Mouse (Mus musculus) kidney, embryonic 16.5 days (tissue): ENCODE results near the gene Pou6f1. TPM values are rescaled to one million over a fixed set of nuclear protein-coding genes. Genes with fewer than 3 reads are reported as not detected.

Experiments
- ATAC-seq: fragments of 200-750 bp; cut with Nextera tagmentation; 2 replicates; pipeline ENCODE4 v1.8.0; 2017; ENCODE audit warnings: moderate TSS enrichment; ENCODE audit not compliant: low FRiP score, low TSS enrichment
- H3K27ac ChIP-seq: fragments of 300-500 bp; sonication (generic); 2 replicates; pipeline ENCODE4 v1.5.1; 2014; ENCODE audit warnings: low read length
- H3K27me3 ChIP-seq: fragments of 300-500 bp; sonication (generic); 2 replicates; pipeline ENCODE4 v1.6.1; 2014; ENCODE audit warnings: low read length, control low read depth, mixed read lengths; ENCODE audit not compliant: insufficient read depth
- H3K36me3 ChIP-seq: fragments of 300-500 bp; sonication (generic); 2 replicates; pipeline ENCODE4 v1.6.1; 2014; ENCODE audit warnings: low read length, control low read depth, mixed read lengths; ENCODE audit not compliant: insufficient read depth
- H3K4me1 ChIP-seq: fragments of 300-500 bp; sonication (generic); 2 replicates; pipeline ENCODE4 v1.6.1; 2014; ENCODE audit warnings: low read length, control low read depth, mixed read lengths; ENCODE audit not compliant: insufficient read depth
- H3K4me2 ChIP-seq: fragments of 300-500 bp; sonication (generic); replicated peaks from 2 replicates; pipeline ENCODE4 v1.6.1; 2014; ENCODE audit warnings: low read depth, low read length
- H3K4me3 ChIP-seq: fragments of 300-500 bp; sonication (generic); 2 replicates; pipeline ENCODE4 v1.5.1; 2014; ENCODE audit warnings: mild to moderate bottlenecking, low read length
- H3K9ac ChIP-seq: fragments of 300-500 bp; sonication (generic); replicated peaks from 2 replicates; pipeline ENCODE4 v1.6.1; 2014; ENCODE audit warnings: low read length
- H3K9me3 ChIP-seq: fragments of 300-500 bp; sonication (generic); 2 replicates; pipeline ENCODE4 v1.6.1; 2016; ENCODE audit warnings: low read length, control low read depth
- WGBS: fragments of 180-500 bp; shearing (Covaris S2); extraction: QIAGEN DNeasy Blood & Tissue Kit; methylation state at CpG from one replicate; pipeline ENCODE4 v1.1.7; 2014; 5-methylcytosine and 5-hydroxymethylcytosine counted together
- polyA plus RNA-seq: library from polyadenylated mRNA; unstranded; fragments of >200 nt; fragmentation: Nextera tagmentation; extraction: Ambion mirVana; gene quantifications from 2 replicates; pipeline ENCODE4 v1.2.1, GENCODE M21; 2015

Gene Pou6f1
- polyA plus RNA-seq, result 10.1 and 10.2 TPM in 2 replicates

- peak within 1 kb of the TSS; percentile 84 for H3K4me3 ChIP-seq
- peak within 1 kb of the TSS; percentile 81 for H3K27ac ChIP-seq
- peak within 1 kb of the TSS; percentile 89 for H3K4me2 ChIP-seq
- peaks cover 30% of the 10 kb centered on the region for H3K4me1 ChIP-seq
- under 1% methylated on average over 48 of the region's 76 CpGs for WGBS
- H3K36me3 ChIP-seq, result no peaks in the 10 kb centered on the region
- peak; percentile 76 for ATAC-seq
- 0 out of 2 replicates have a peak, but pooled peaks cover 4% of the 10 kb centered on the region for H3K27me3 ChIP-seq
- no peaks in the 10 kb centered on the region for H3K9me3 ChIP-seq
- H3K9ac ChIP-seq, result peak within 1 kb of the TSS; percentile 94
Measured at GRCm38 (mm10) chr15:100599276-100600046, at the start of gene Pou6f1. Gene Pou6f1 (minus strand): TSS chr15:100599984.

- Histone ChIP-seq H3K27ac (no peak overlapping the region), H3K36me3 (no peaks in the 10 kb centered on the region), H3K9ac (no peak overlapping the region), H3K9me3 (no peaks in the 10 kb centered on the region), H3K4me2 (no peak overlapping the region), H3K4me1 (peaks cover 5% of the 10 kb centered on the region; the same call in 1 of the 2 replicates), H3K27me3 (no peaks in the 10 kb centered on the region), H3K4me3 (no peak overlapping the region)
- 78% methylated on average over 6 of the region's 6 CpGs for WGBS
- ATAC-seq, result no peak
Measured at GRCm38 (mm10) chr15:100646161-100646560, 46.4 kb upstream of the Pou6f1 start.

GRCm38 (mm10) chr15:100642451-100642850 is 42.7 kb upstream of the Pou6f1 start:
- Histone ChIP-seq H3K4me2 (no peak overlapping the region), H3K4me3 (no peak overlapping the region), H3K9ac (no peak overlapping the region), H3K9me3 (no peaks in the 10 kb centered on the region), H3K27ac (no peak overlapping the region), H3K4me1 (peaks cover 14% of the 10 kb centered on the region), H3K36me3 (no peaks in the 10 kb centered on the region), H3K27me3 (no peaks in the 10 kb centered on the region)
- 65% methylated on average over 7 of the region's 7 CpGs for WGBS
- ATAC-seq, result no peak

- no peak overlapping the region for H3K4me3 ChIP-seq
- H3K4me1 ChIP-seq, result peaks cover 20% of the 10 kb centered on the region
- WGBS, result 68% methylated on average over 13 of the region's 16 CpGs
- H3K36me3 ChIP-seq, result no peaks in the 10 kb centered on the region
- no peak overlapping the region for H3K9ac ChIP-seq
- H3K9me3 ChIP-seq, result no peaks in the 10 kb centered on the region
- no peak overlapping the region for H3K4me2 ChIP-seq
- peaks cover 2% of the 10 kb centered on the region; the same call in 1 of the 2 replicates for H3K27me3 ChIP-seq
- H3K27ac ChIP-seq, result no peak overlapping the region
- no peak for ATAC-seq
Measured at GRCm38 (mm10) chr15:100641226-100641810, 41.5 kb upstream of the Pou6f1 start.

GRCm38 (mm10) chr15:100639972-100640750 is 40.4 kb upstream of the Pou6f1 start:
- Histone ChIP-seq H3K27me3 (peaks cover 13% of the 10 kb centered on the region), H3K9me3 (no peaks in the 10 kb centered on the region), H3K9ac (no peak overlapping the region), H3K4me3 (no peak overlapping the region), H3K36me3 (no peaks in the 10 kb centered on the region), H3K4me1 (peaks cover 29% of the 10 kb centered on the region), H3K4me2 (no peak overlapping the region), H3K27ac (no peak overlapping the region)
- 75% methylated on average over 16 of the region's 16 CpGs for WGBS
- ATAC-seq, result no peak

GRCm38 (mm10) chr15:100637661-100638060 is 37.9 kb upstream of the Pou6f1 start:
- peaks cover 36% of the 10 kb centered on the region for H3K4me1 ChIP-seq
- peaks cover 16% of the 10 kb centered on the region for H3K27me3 ChIP-seq
- no peaks in the 10 kb centered on the region for H3K9me3 ChIP-seq
- H3K4me3 ChIP-seq, result peak overlapping the region; percentile 69
- no peaks in the 10 kb centered on the region for H3K36me3 ChIP-seq
- 13% methylated on average over 6 of the region's 6 CpGs for WGBS
- H3K27ac ChIP-seq, result no peak overlapping the region
- H3K9ac ChIP-seq, result no peak overlapping the region
- peak overlapping the region; percentile 92 for H3K4me2 ChIP-seq
- ATAC-seq, result peak; percentile 5; the same call in 1 of the 2 replicates

- H3K4me1 ChIP-seq, result peaks cover 38% of the 10 kb centered on the region
- under 1% methylated on average over 59 of the region's 77 CpGs for WGBS
- peak; percentile 79 for ATAC-seq
- H3K27me3 ChIP-seq, result peaks cover 16% of the 10 kb centered on the region
- peak within 1 kb of the TSS; percentile 79 for H3K27ac ChIP-seq
- H3K9ac ChIP-seq, result peak within 1 kb of the TSS; percentile 79
- H3K4me3 ChIP-seq, result peak within 1 kb of the TSS; percentile 69
- no peaks in the 10 kb centered on the region for H3K36me3 ChIP-seq
- H3K4me2 ChIP-seq, result peak within 1 kb of the TSS; percentile 92
- H3K9me3 ChIP-seq, result no peaks in the 10 kb centered on the region
Measured at GRCm38 (mm10) chr15:100636700-100637501, 37.1 kb upstream of the Pou6f1 start, which contains the start of gene Smagp. Gene Smagp (minus strand): TSS chr15:100636940.

GRCm38 (mm10) chr15:100635851-100636645 is 36.3 kb upstream of the Pou6f1 start:
- H3K4me2 ChIP-seq, result peak overlapping the region; percentile 92
- H3K27me3 ChIP-seq, result peaks cover 16% of the 10 kb centered on the region
- no peak for ATAC-seq
- peaks cover 38% of the 10 kb centered on the region for H3K4me1 ChIP-seq
- peak overlapping the region; percentile 79 for H3K9ac ChIP-seq
- H3K36me3 ChIP-seq, result no peaks in the 10 kb centered on the region
- H3K9me3 ChIP-seq, result no peaks in the 10 kb centered on the region
- peak overlapping the region; percentile 69 for H3K4me3 ChIP-seq
- 4% methylated on average over 38 of the region's 38 CpGs for WGBS
- H3K27ac ChIP-seq, result peak overlapping the region; percentile 79
